Mouse (Mus musculus) gastrocnemius, adult 2 months (tissue): ENCODE results near the gene Cd5. TPM values are rescaled to one million over a fixed set of nuclear protein-coding genes. Genes with fewer than 3 reads are reported as not detected.
A peak's percentile ranks its signal among the peaks of the same experiment; 100 is the strongest.

ENCODE experiments used
- DNase-seq: peaks from one replicate; pipeline ENCODE4 v3.0.0; 2022
- H3K27ac ChIP-seq: fragments of 200-600 bp; 2 replicates; pipeline ENCODE4 v1.8.1; 2022; ENCODE audit warnings: mild to moderate bottlenecking
- H3K4me3 ChIP-seq: fragments of 200-600 bp; 2 replicates; pipeline ENCODE4 v1.8.1; 2022; ENCODE audit warnings: mild to moderate bottlenecking, moderate library complexity
- CTCF ChIP-seq: fragments of 200-600 bp; IDR thresholded peaks from 2 replicates; pipeline ENCODE4 v1.8.1; 2022; ENCODE audit warnings: antibody characterized with exemption, mild to moderate bottlenecking, moderate library complexity
- intact Hi-C: fragments of 180-260 bp; cut with DNase I; formaldehyde crosslinking; loops from one replicate; pipeline ENCODE4 v1.15.1; 2025
- total RNA-seq, 2 experiments: library from RNA; stranded (reverse); gene quantifications; 2 replicates each; pipeline ENCODE4 v1.2.3; 2021

Cd5 gene
- total RNA-seq, 2 experiments from 2014 or later: not detected

GRCm38 (mm10) chr19:10703470-10703869 lies 35.3 kb downstream of the Cd5 start:
- no peak for TF ChIP-seq CTCF
- DNase-seq: peak; percentile 55
- intact Hi-C loops: no loop called here
- H3K27ac ChIP-seq: peak overlapping the region; percentile 56
- no peak overlapping the region for H3K4me3 ChIP-seq

DNA sequence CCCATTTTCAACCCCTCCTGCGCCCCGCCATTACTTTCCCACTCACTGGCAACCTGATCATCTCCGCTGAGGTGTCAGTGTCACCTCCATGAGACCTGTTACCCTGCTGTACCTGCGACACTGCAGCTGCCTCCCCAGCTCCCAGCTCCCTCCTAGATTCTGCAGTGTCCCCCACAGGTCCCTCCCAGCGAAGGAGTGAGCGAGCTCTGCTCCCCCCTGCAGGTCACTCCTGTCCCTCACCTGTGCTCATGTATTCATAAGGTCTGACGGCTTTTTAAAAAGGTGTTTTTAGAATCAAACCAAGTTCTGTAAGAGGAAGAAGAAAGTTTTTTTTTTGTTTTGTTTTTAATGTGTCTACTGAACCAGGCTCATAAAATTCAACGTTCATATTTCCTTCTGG lies 36.7 kb downstream of the Cd5 start:
- peak overlapping the region; percentile 78 for H3K27ac ChIP-seq
- no peak for TF ChIP-seq CTCF
- no peak overlapping the region for H3K4me3 ChIP-seq
- DNase-seq: no peak
- intact Hi-C loops: no loop called here

- peak overlapping the region; percentile 27 for H3K4me3 ChIP-seq
- intact Hi-C loops: no loop called here
- DNase-seq: peak; percentile 76
- no peak for TF ChIP-seq CTCF
- peak overlapping the region; percentile 78 for H3K27ac ChIP-seq
Observed at GRCm38 (mm10) chr19:10701013-10701726, 37.6 kb downstream of the Cd5 start.

- TF ChIP-seq CTCF: no peak
- 0 out of 2 replicates have a peak overlapping the region, but pooled peaks have one; percentile 2 for H3K27ac ChIP-seq
- no peak for DNase-seq
- no peak overlapping the region for H3K4me3 ChIP-seq
- intact Hi-C loops: no loop called here
Observed at GRCm38 (mm10) chr19:10699851-10700250, 39.0 kb downstream of the Cd5 start.

DNA sequence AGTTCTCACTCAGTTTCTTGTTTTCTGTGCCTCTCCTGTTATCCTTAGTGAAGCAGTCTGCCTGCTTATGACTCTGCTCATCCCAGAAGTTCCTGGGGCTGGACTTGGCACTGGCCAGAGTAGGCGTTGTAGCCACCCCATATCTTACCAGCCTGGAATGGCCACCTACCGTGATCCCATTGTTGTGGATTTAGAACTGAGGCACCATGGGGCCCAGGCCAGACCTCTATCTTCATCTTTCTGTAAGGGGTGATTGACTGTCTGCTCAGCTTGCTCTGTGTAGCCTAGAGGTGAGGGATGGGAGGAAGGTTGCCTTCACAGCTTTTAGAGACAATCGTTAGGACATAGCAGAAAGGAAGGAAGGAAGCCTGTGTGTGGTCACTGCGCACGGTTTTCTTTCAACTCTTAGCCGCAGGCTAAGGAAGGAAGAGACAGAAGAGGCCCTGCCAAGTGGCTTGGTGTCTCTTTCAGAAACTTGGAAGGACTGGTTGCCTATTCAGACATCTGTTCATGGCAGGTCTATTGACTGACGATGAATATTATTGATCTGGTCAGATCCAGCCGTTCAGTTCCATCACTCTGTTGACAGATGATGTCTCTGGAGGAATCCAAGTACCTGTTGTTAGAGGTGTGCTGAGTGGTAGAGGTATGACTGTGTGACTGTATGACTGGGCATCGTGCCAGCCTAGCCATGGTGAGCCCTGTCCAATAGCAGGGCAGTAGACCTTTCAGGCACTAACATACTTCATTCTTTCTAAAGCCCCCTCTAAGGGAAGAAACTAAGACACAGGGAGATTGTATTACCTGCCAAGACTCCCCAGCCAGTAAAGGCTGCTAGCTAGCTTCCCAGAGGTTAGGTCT lies 40.4 kb downstream of the Cd5 start:
- intact Hi-C loops: no loop called here
- peak; percentile 31 for DNase-seq
- peak overlapping the region; percentile 31; the same call in 1 of the 2 replicates for H3K27ac ChIP-seq
- H3K4me3 ChIP-seq: no peak overlapping the region
- TF ChIP-seq CTCF: no peak

DNA sequence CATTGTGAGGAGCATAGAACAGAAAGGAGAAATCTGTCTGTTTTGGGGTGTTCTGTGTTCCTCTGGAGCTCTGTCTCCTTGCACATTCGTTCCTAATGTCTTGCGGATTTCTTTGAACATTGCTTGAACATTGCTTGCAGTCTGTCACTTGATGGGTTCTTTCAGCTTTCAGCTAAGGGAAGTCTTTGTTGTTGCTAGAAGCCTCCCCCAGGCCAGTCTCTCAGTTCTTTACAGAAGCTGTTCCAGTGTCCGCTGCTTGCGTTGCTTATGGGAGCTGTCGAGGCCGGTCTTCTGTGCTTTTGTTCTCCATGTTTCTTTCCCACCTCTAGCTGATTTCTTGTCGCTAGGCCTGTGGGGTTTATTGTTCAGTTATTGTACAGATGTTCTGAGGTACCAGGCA lies 43.0 kb downstream of the Cd5 start:
- no peak for TF ChIP-seq CTCF
- intact Hi-C loops: no loop called here
- Histone ChIP-seq H3K27ac (no peak overlapping the region), H3K4me3 (no peak overlapping the region)
- no peak for DNase-seq

DNA sequence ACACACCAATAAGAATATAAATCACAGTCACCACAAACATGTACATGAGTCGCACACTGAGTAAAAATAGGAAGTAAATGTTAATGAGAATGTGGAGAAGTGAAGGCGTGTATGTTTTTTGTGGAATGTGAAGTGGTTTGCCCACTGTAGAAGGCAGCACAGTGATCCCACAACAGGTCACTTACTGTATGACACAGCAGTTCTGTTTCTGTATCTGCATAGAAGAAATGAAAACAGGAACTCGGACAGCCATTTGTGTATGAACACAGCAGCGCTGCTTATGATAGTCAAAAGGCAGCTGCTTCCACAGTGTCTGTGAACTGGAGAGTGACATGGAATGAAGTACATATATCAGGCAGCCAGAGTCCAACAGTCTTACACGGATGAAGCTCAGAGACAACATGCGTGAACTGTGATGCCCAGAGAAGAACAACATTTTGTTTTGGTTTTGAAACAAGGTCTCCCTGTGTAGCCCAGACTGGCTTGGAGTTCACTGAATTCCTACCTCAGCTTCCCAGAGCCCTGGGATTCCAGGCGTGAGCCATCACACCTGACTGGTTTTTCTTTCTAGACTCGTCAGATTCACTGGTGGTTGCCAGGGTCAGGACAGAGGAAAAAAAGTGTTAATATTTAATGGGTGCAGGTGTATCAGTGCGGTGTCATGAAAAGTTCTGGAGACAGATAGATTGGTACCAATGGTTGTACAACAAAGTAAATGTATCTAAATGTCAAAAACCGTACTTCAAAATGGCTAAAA lies 44.7 kb downstream of the Cd5 start:
- peak overlapping the region; percentile 35; the same call in 1 of the 2 replicates for H3K27ac ChIP-seq
- no peak for DNase-seq
- intact Hi-C loops: no loop called here
- no peak overlapping the region for H3K4me3 ChIP-seq
- TF ChIP-seq CTCF: no peak

GRCm38 (mm10) chr19:10692361-10692760 lies 46.4 kb downstream of the Cd5 start:
- intact Hi-C loops: no loop called here
- no peak for DNase-seq
- Histone ChIP-seq H3K27ac (peak overlapping the region; percentile 98; the same call in 1 of the 2 replicates), H3K4me3 (no peak overlapping the region)
- no peak for TF ChIP-seq CTCF

DNA sequence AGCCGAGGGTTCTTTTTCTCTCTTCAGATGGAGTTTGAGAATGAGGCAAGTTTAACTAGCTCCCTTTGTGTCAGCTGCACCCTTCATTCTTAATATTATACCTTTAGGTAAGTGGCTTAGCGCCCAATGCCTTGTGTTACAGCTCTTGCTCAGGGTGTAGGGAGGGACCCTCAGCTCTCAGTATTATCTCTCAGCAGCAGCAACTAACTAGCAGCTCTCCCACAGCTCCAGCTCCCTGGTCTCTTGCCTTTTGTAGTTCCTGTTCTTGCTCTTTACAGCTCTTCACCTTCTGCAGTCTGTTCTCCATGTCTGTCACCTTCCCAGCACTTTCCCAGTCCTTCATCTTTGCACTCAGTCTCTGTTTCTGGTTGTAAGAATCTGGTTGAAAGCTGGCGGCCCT lies 47.1 kb downstream of the Cd5 start:
- TF ChIP-seq CTCF: no peak
- peak overlapping the region; percentile 98 for H3K27ac ChIP-seq

DNA sequence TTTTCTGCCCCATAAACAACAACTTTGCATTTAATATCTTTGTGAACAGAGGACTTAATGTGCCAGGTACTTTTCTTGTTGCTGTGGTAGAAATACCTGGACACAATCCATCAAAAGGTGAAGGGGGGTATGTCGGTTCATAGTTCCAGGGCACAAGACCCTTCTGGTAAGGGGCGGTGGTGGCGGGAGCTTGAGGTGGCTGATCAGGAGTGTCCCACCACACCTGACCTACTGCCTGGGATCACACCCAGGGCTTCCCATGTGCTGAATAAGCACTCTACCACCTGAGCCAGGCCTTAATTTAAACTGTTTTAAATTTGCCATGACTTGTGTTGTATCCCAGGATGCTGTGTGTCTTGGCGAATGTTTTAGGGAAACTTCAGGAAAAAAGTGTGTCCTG lies 47.7 kb downstream of the Cd5 start:
- TF ChIP-seq CTCF: no peak
- intact Hi-C loops: no loop called here
- peak overlapping the region; percentile 98 for H3K27ac ChIP-seq
- DNase-seq: no peak
- no peak overlapping the region for H3K4me3 ChIP-seq

More for the DNA sequence above, 47.1 kb downstream of the Cd5 start:
- intact Hi-C loops: no loop called here
- DNase-seq: no peak
- no peak overlapping the region for H3K4me3 ChIP-seq

GRCm38 (mm10) chr19:10690336-10690735 lies 48.5 kb downstream of the Cd5 start:
- intact Hi-C loops: no loop called here
- peak; percentile 30 for DNase-seq
- TF ChIP-seq CTCF: no peak
- peak overlapping the region; percentile 79 for H3K4me3 ChIP-seq
- H3K27ac ChIP-seq: peak overlapping the region; percentile 98

GRCm38 (mm10) chr19:10689470-10690166 lies 49.2 kb downstream of the Cd5 start:
- intact Hi-C loops: no loop called here
- DNase-seq: no peak
- Histone ChIP-seq H3K27ac (peak overlapping the region; percentile 98), H3K4me3 (peak overlapping the region; percentile 79)
- TF ChIP-seq CTCF: no peak
